Mouse (Mus musculus): ENCODE measurements at regions not wholly inside any gene's neighbourhood (a gene's known extent, or its start where the extent isn't known, plus 50 kb on each side); places are given as distances from the start of the nearest gene placed in this dataset.

DNA sequence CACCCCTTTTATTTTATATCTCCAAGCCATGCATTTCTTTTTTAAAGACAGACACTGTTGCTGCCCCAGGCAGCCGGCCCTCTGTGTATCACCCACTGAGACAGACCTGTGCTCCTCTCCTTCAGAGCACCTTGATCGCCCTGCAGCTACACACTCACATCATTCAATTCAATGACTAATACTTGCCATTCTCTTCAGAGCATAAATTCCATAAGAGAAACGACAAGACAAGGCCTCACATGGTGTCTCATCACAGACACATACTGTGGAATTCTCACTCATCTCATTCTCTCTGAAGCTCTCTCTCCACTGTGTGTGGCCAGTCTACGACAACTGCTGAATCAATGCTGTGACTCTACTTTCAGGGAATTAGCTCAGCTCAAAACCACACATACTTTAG lies 94.6 kb upstream of the 4933412E24Rik start:
- TF ChIP-seq CHD1 (IDR thresholded peaks at IDR 0.05; ENCODE audit: low read depth, low read length) (no peak), CTCF (conservative IDR thresholded peaks at IDR 0.05 in 1 of 2, IDR thresholded peaks at IDR 0.05 in 1 of 2; ENCODE audit: low read depth in 2 of 2, low read length in 2 of 2) (no peak), MAFK (IDR thresholded peaks at IDR 0.05; ENCODE audit: insufficient replicate concordance, low read length) (no peak), UBTF (IDR thresholded peaks at IDR 0.05; ENCODE audit: low read depth, low read length) (no peak), POLR2A (IDR thresholded peaks at IDR 0.05; ENCODE audit: low read depth, low read length) (no peak), USF2 (conservative IDR thresholded peaks at IDR 0.05; ENCODE audit: low read depth, low read length) (no peak), ZMIZ1 (IDR thresholded peaks at IDR 0.05; ENCODE audit: low read depth, low read length) (no peak), ZC3H11A (IDR thresholded peaks at IDR 0.05; ENCODE audit: low read depth, low read length) (no peak), EP300 (IDR thresholded peaks at IDR 0.05; ENCODE audit: low read length) (no peak), POLR2AphosphoS2 (IDR thresholded peaks at IDR 0.05; ENCODE audit: low read depth, low read length) (no peak), TCF12 (IDR thresholded peaks at IDR 0.05; ENCODE audit: low read depth, low read length) (no peak), ZKSCAN1 (IDR thresholded peaks at IDR 0.05; ENCODE audit: borderline replicate concordance, low read depth, low read length) (no peak)
